Mouse (Mus musculus): ENCODE results near the gene Bnc1. TPM values are rescaled to one million over a fixed set of nuclear protein-coding genes. Genes with fewer than 3 reads are reported as not detected.

Bnc1 gene
- polyA plus RNA-seq, 1 experiment from 2014 or later = 3.0 TPM

DNA sequence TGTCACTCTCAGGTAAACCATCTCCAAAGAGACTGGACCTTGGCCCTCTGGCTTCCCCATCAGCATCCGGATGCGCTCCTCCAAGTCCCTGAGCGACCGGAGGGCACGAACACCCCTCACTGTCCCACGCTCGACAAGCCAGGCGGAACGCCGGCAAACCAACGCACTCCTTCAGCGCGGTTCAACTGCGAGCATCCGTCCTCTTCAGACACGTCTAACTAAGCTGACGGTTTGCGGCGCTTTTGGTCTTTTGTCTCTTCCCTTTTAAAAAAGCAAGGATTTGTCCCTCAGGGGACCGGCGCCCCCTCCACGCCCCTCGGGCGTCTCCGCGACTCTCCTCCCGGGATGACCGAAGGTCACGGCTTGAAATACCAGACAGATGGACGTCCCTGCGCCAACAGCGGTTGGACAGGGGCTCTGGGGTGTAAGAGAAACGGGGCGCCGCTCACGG lies 456 bp downstream of the Bnc1 start:
- H3K27ac ChIP-seq (ENCODE audit: low read length) = no peak overlapping the region
- peaks cover 70% of the 10 kb centered on the region for H3K27me3 ChIP-seq (ENCODE audit: control insufficient read depth, insufficient read depth, low read length)
- H3K36me3 ChIP-seq (ENCODE audit: control insufficient read depth, insufficient read depth) = no peaks in the 10 kb centered on the region
- ATAC-seq (replicated peaks; ENCODE audit: extremely low read depth, insufficient read depth, low FRiP score) = no peak
- under 1% methylated on average over 36 of the region's 36 CpGs for WGBS
- no peaks in the 10 kb centered on the region for H3K9me3 ChIP-seq (replicated peaks; ENCODE audit: control insufficient read depth, low read length)
- H3K4me1 ChIP-seq (ENCODE audit: control insufficient read depth, insufficient read depth, low read length) = peaks cover 4% of the 10 kb centered on the region
- peak overlapping the region; percentile 62 for H3K4me3 ChIP-seq (ENCODE audit: low read length)
- H3K4me2 ChIP-seq (ENCODE audit: low read depth, low read length) = peak overlapping the region; percentile 95
- peak overlapping the region; percentile 67 for H3K9ac ChIP-seq (ENCODE audit: low read length)

DNA sequence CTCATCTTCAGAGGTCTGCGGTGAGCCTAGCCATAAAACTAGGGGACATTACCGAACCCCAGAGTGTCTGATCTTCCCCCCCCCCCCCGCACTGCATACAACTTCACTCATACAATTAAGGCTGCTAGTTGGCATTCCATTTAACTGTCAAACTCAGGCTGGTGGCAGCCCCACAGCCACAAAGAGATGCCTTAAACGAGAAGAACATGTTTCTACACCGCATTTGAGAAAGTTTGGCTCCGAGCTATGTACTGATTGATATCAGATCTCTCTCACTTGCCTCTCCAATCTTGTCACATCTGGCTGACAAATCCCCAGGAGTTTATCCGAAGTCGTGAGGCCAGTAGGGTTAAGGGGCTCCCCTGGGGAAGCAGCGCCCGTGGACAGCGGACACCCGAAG lies 976 bp downstream of the Bnc1 start:
- H3K4me3 ChIP-seq (ENCODE audit: low read length) = peak overlapping the region; percentile 62
- WGBS = 9% methylated on average over 12 of the region's 12 CpGs
- no peak overlapping the region for H3K4me2 ChIP-seq (ENCODE audit: low read depth, low read length)

GRCm38 (mm10) chr7:81983651-81984050 lies 8.4 kb downstream of the Bnc1 start:
- no peaks in the 10 kb centered on the region for H3K9me3 ChIP-seq (replicated peaks; ENCODE audit: control insufficient read depth, low read length)
- no peak overlapping the region for H3K4me3 ChIP-seq (ENCODE audit: low read length)
- no peaks in the 10 kb centered on the region for H3K36me3 ChIP-seq (ENCODE audit: control insufficient read depth, insufficient read depth)
- no peak overlapping the region for H3K4me2 ChIP-seq (ENCODE audit: low read depth, low read length)
- no peak overlapping the region for H3K9ac ChIP-seq (ENCODE audit: low read length)
- H3K4me1 ChIP-seq (ENCODE audit: control insufficient read depth, insufficient read depth, low read length) = no peaks in the 10 kb centered on the region
- WGBS = 61% methylated on average over 6 of the region's 6 CpGs
- peaks cover 9% of the 10 kb centered on the region for H3K27me3 ChIP-seq (ENCODE audit: control insufficient read depth, insufficient read depth, low read length)
- no peak overlapping the region for H3K27ac ChIP-seq (ENCODE audit: low read length)
- no peak for ATAC-seq (replicated peaks; ENCODE audit: extremely low read depth, insufficient read depth, low FRiP score)

More for the DNA sequence above, 976 bp downstream of the Bnc1 start:
- ATAC-seq (replicated peaks; ENCODE audit: extremely low read depth, insufficient read depth, low FRiP score) = no peak
- H3K9me3 ChIP-seq (replicated peaks; ENCODE audit: control insufficient read depth, low read length) = no peaks in the 10 kb centered on the region
- H3K4me1 ChIP-seq (ENCODE audit: control insufficient read depth, insufficient read depth, low read length) = peaks cover 4% of the 10 kb centered on the region
- H3K9ac ChIP-seq (ENCODE audit: low read length) = no peak overlapping the region; the same call in 1 of the 2 replicates
- no peak overlapping the region for H3K27ac ChIP-seq (ENCODE audit: low read length)
- no peaks in the 10 kb centered on the region for H3K36me3 ChIP-seq (ENCODE audit: control insufficient read depth, insufficient read depth)
- H3K27me3 ChIP-seq (ENCODE audit: control insufficient read depth, insufficient read depth, low read length) = peaks cover 73% of the 10 kb centered on the region

DNA sequence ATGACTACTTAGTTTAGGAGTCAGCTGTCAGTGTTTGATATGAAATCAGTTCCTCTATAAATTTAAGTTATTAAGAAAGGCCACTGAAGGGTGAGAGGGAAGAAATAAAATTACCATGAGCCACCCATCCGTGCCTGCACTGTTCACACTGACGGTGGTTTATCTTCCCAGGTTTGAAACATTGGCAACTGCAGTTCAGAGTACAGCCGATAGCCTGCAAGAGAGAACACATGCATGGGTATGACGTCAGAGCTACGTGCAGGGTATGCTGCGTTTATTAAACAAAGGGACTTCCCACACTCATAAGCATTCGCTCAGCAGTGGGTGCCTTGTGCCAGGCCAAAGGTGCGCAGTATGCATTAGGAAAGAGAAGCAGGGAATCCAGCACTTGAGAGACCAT lies 13.8 kb downstream of the Bnc1 start:
- Histone ChIP-seq H3K36me3 (ENCODE audit: control insufficient read depth, insufficient read depth) (no peaks in the 10 kb centered on the region), H3K9me3 (replicated peaks; ENCODE audit: control insufficient read depth, low read length) (no peaks in the 10 kb centered on the region), H3K27me3 (ENCODE audit: control insufficient read depth, insufficient read depth, low read length) (no peaks in the 10 kb centered on the region; the same call in 1 of the 2 replicates), H3K27ac (ENCODE audit: low read length) (no peak overlapping the region), H3K4me2 (ENCODE audit: low read depth, low read length) (no peak overlapping the region), H3K4me1 (ENCODE audit: control insufficient read depth, insufficient read depth, low read length) (no peaks in the 10 kb centered on the region), H3K4me3 (ENCODE audit: low read length) (no peak overlapping the region), H3K9ac (ENCODE audit: low read length) (no peak overlapping the region)
- ATAC-seq (replicated peaks; ENCODE audit: extremely low read depth, insufficient read depth, low FRiP score) = no peak
- WGBS = 73% methylated on average over 8 of the region's 8 CpGs

GRCm38 (mm10) chr7:81974616-81975015 lies 17.5 kb downstream of the Bnc1 start:
- Histone ChIP-seq H3K9ac (ENCODE audit: low read length) (no peak overlapping the region), H3K4me1 (ENCODE audit: control insufficient read depth, insufficient read depth, low read length) (no peaks in the 10 kb centered on the region), H3K36me3 (ENCODE audit: control insufficient read depth, insufficient read depth) (no peaks in the 10 kb centered on the region), H3K9me3 (replicated peaks; ENCODE audit: control insufficient read depth, low read length) (no peaks in the 10 kb centered on the region), H3K4me2 (ENCODE audit: low read depth, low read length) (no peak overlapping the region), H3K27ac (ENCODE audit: low read length) (no peak overlapping the region), H3K4me3 (ENCODE audit: low read length) (no peak overlapping the region), H3K27me3 (ENCODE audit: control insufficient read depth, insufficient read depth, low read length) (no peaks in the 10 kb centered on the region; the same call in 1 of the 2 replicates)
- no peak for ATAC-seq (replicated peaks; ENCODE audit: extremely low read depth, insufficient read depth, low FRiP score)
- 90% methylated on average over 10 of the region's 10 CpGs for WGBS

- H3K27ac ChIP-seq (ENCODE audit: low read length) = no peak overlapping the region
- no peaks in the 10 kb centered on the region for H3K9me3 ChIP-seq (replicated peaks; ENCODE audit: control insufficient read depth, low read length)
- no peak overlapping the region for H3K9ac ChIP-seq (ENCODE audit: low read length)
- no peaks in the 10 kb centered on the region; the same call in 1 of the 2 replicates for H3K27me3 ChIP-seq (ENCODE audit: control insufficient read depth, insufficient read depth, low read length)
- no peaks in the 10 kb centered on the region for H3K36me3 ChIP-seq (ENCODE audit: control insufficient read depth, insufficient read depth)
- no peaks in the 10 kb centered on the region for H3K4me1 ChIP-seq (ENCODE audit: control insufficient read depth, insufficient read depth, low read length)
- no peak overlapping the region for H3K4me2 ChIP-seq (ENCODE audit: low read depth, low read length)
- no peak for ATAC-seq (replicated peaks; ENCODE audit: extremely low read depth, insufficient read depth, low FRiP score)
- no peak overlapping the region for H3K4me3 ChIP-seq (ENCODE audit: low read length)
- 88% methylated on average over 12 of the region's 12 CpGs for WGBS
These were observed 18.2 kb downstream of the Bnc1 start for GRCm38 (mm10) chr7:81973939-81974338.

GRCm38 (mm10) chr7:81973339-81973738 lies 18.8 kb downstream of the Bnc1 start:
- Histone ChIP-seq H3K4me1 (ENCODE audit: control insufficient read depth, insufficient read depth, low read length) (no peaks in the 10 kb centered on the region), H3K4me3 (ENCODE audit: low read length) (no peak overlapping the region), H3K36me3 (ENCODE audit: control insufficient read depth, insufficient read depth) (no peaks in the 10 kb centered on the region), H3K27ac (ENCODE audit: low read length) (no peak overlapping the region), H3K9me3 (replicated peaks; ENCODE audit: control insufficient read depth, low read length) (no peaks in the 10 kb centered on the region), H3K27me3 (ENCODE audit: control insufficient read depth, insufficient read depth, low read length) (no peaks in the 10 kb centered on the region; the same call in 1 of the 2 replicates), H3K4me2 (ENCODE audit: low read depth, low read length) (no peak overlapping the region), H3K9ac (ENCODE audit: low read length) (no peak overlapping the region)
- 84% methylated on average over 5 of the region's 5 CpGs for WGBS
- no peak for ATAC-seq (replicated peaks; ENCODE audit: extremely low read depth, insufficient read depth, low FRiP score)

DNA sequence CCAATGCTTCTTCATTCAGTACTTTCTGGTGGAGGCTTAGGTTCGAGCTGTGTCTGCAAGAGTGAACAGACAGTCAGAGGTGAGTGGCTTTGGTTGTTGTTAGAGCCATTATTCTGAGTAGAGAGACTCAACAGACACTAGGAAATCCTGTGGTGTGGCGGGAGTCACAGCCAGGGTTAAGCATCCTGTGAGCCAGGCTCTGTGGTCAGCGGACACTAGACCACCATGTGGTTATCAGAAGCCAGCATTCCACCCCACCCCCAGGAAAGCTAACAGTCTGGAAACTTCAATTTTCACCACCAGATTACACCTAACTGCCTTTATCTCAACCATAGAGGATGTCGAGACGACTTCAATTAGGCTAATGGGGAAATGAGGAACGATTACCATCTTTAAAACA lies 23.1 kb downstream of the Bnc1 start:
- H3K27ac ChIP-seq (ENCODE audit: low read length) = no peak overlapping the region
- H3K4me1 ChIP-seq (ENCODE audit: control insufficient read depth, insufficient read depth, low read length) = no peaks in the 10 kb centered on the region
- H3K4me2 ChIP-seq (ENCODE audit: low read depth, low read length) = no peak overlapping the region
- H3K9ac ChIP-seq (ENCODE audit: low read length) = no peak overlapping the region
- no peaks in the 10 kb centered on the region for H3K36me3 ChIP-seq (ENCODE audit: control insufficient read depth, insufficient read depth)
- 46% methylated on average over 6 of the region's 6 CpGs for WGBS
- ATAC-seq (replicated peaks; ENCODE audit: extremely low read depth, insufficient read depth, low FRiP score) = no peak
- no peaks in the 10 kb centered on the region; the same call in 1 of the 2 replicates for H3K27me3 ChIP-seq (ENCODE audit: control insufficient read depth, insufficient read depth, low read length)
- H3K4me3 ChIP-seq (ENCODE audit: low read length) = no peak overlapping the region
- H3K9me3 ChIP-seq (replicated peaks; ENCODE audit: control insufficient read depth, low read length) = no peaks in the 10 kb centered on the region

- H3K4me1 ChIP-seq (ENCODE audit: control insufficient read depth, insufficient read depth, low read length) = no peaks in the 10 kb centered on the region
- no peak for ATAC-seq (replicated peaks; ENCODE audit: extremely low read depth, insufficient read depth, low FRiP score)
- H3K27ac ChIP-seq (ENCODE audit: low read length) = no peak overlapping the region
- H3K4me2 ChIP-seq (ENCODE audit: low read depth, low read length) = no peak overlapping the region
- 75% methylated on average over 4 of the region's 4 CpGs for WGBS
- H3K9ac ChIP-seq (ENCODE audit: low read length) = no peak overlapping the region
- H3K9me3 ChIP-seq (replicated peaks; ENCODE audit: control insufficient read depth, low read length) = no peaks in the 10 kb centered on the region
- H3K36me3 ChIP-seq (ENCODE audit: control insufficient read depth, insufficient read depth) = no peaks in the 10 kb centered on the region
- H3K27me3 ChIP-seq (ENCODE audit: control insufficient read depth, insufficient read depth, low read length) = no peaks in the 10 kb centered on the region; the same call in 1 of the 2 replicates
- H3K4me3 ChIP-seq (ENCODE audit: low read length) = no peak overlapping the region
These were observed 23.6 kb downstream of the Bnc1 start for GRCm38 (mm10) chr7:81968451-81968850.

Measured in heart, embryonic 16.5 days (tissue).